ENCODE assay signal across 14 mouse cellular contexts in genomic region chr11:97579088-97579857, GRCm38 (mm10). TPM values are rescaled to one million over a fixed set of nuclear protein-coding genes. Genes with fewer than 3 reads are reported as not detected.
DNase-seq lines count a peak whose midpoint lies in the region; ATAC-seq lines count a peak whose summit lies in the region.
"Had no signal": no experiment of that assay in that cellular context is flagged by ENCODE, and none has a peak within 500 bp of the region (broad histone marks: within the 10 kb centered on the region; RNA-seq: fewer than 3 reads in every experiment).

No protein-coding gene starts in this region.

- no peak for ATAC-seq in hindbrain, embryonic 11.5 days (ENCODE audit: low FRiP score)
- ATAC-seq in hindbrain, embryonic 16.5 days, result no peak
- ATAC-seq in megakaryocyte-erythroid progenitor cell, adult 5-6 weeks (replicated peaks; ENCODE audit: low FRiP score, low TSS enrichment, poor library complexity, severe bottlenecking), result no peak

- peak; percentile 39 for DNase-seq in hindbrain, embryonic 11.5 days (ENCODE audit: low spot score)
- peak; percentile 35 for DNase-seq in urinary bladder, postnatal 14 days (ENCODE audit: low spot score)
- no peak for DNase-seq in urinary bladder, postnatal 10 days (ENCODE audit: low spot score)
- peak; percentile 53 for DNase-seq in mesoderm, embryonic 11.5 days (ENCODE audit: low read depth, low spot score)
- DNase-seq in layer of hippocampus, adult 8-10 months (ENCODE audit: low spot score in 2 of 2), result no peak
- no peak for DNase-seq in adrenal gland, adult 8-10 months
- DNase-seq: kidney, adult 2 months had no signal

- H3K27me3 ChIP-seq in hindbrain, embryonic 11.5 days (ENCODE audit: control insufficient read depth, insufficient read depth, low read length), result peaks cover 3% of the 10 kb centered on the region; the same call in 1 of the 2 replicates
- no peaks in the 10 kb centered on the region for H3K27me3 ChIP-seq in hindbrain, embryonic 16.5 days (replicated peaks; ENCODE audit: control insufficient read depth, insufficient read depth, low read length)

- no peak overlapping the region for H3K9ac ChIP-seq in hindbrain, embryonic 11.5 days (ENCODE audit: low read depth, low read length)
- H3K9ac ChIP-seq in hindbrain, embryonic 16.5 days (ENCODE audit: low read depth, low read length), result no peak overlapping the region
- H3K9ac ChIP-seq: hindbrain, embryonic 12.5 days; limb, embryonic 12.5 days had no signal

- H3K4me1 ChIP-seq in hindbrain, embryonic 11.5 days (replicated peaks; ENCODE audit: control insufficient read depth, insufficient read depth, low read length), result peaks cover 4% of the 10 kb centered on the region
- H3K4me1 ChIP-seq in hindbrain, embryonic 16.5 days (ENCODE audit: control insufficient read depth, insufficient read depth, low read depth, low read length), result peaks cover 13% of the 10 kb centered on the region

- H3K9me3 ChIP-seq in hindbrain, embryonic 11.5 days (ENCODE audit: control insufficient read depth, low read length), result no peaks in the 10 kb centered on the region
- no peaks in the 10 kb centered on the region for H3K9me3 ChIP-seq in hindbrain, embryonic 16.5 days (ENCODE audit: control insufficient read depth, low read length)
- H3K9me3 ChIP-seq: hindbrain, embryonic 12.5 days; limb, embryonic 12.5 days had no signal

- no peak overlapping the region for H3K4me3 ChIP-seq in hindbrain, embryonic 11.5 days (ENCODE audit: low read depth, low read length)
- H3K4me3 ChIP-seq in hindbrain, embryonic 16.5 days (ENCODE audit: low read length), result no peak overlapping the region
- H3K4me3 ChIP-seq: hindbrain, embryonic 12.5 days; left cerebral cortex, adult 2 months; limb, embryonic 12.5 days had no signal

- no peak overlapping the region for H3K27ac ChIP-seq in hindbrain, embryonic 11.5 days (ENCODE audit: low read depth, low read length)
- no peak overlapping the region for H3K27ac ChIP-seq in hindbrain, embryonic 16.5 days (ENCODE audit: low read depth, low read length)
- H3K27ac ChIP-seq: hindbrain, embryonic 12.5 days; left cerebral cortex, adult 2 months; limb, embryonic 12.5 days had no signal

- no peaks in the 10 kb centered on the region for H3K36me3 ChIP-seq in hindbrain, embryonic 11.5 days (ENCODE audit: control insufficient read depth, insufficient read depth, low read length)
- H3K36me3 ChIP-seq in hindbrain, embryonic 16.5 days (ENCODE audit: control insufficient read depth, insufficient read depth, low read length), result no peaks in the 10 kb centered on the region
- H3K36me3 ChIP-seq: hindbrain, embryonic 12.5 days; limb, embryonic 12.5 days had no signal

- 5% methylated on average over 10 of the region's 10 CpGs for WGBS in hindbrain, embryonic 11.5 days
- WGBS in hindbrain, embryonic 16.5 days, result 13% methylated on average over 10 of the region's 10 CpGs

- no peak overlapping the region for H3K4me2 ChIP-seq in hindbrain, embryonic 11.5 days (replicated peaks; ENCODE audit: low read depth, low read length)
- H3K4me2 ChIP-seq in hindbrain, embryonic 16.5 days (ENCODE audit: low read length), result no peak overlapping the region
- H3K4me2 ChIP-seq: hindbrain, embryonic 12.5 days; limb, embryonic 12.5 days had no signal

RNA-seq across cellular contexts. Expression of gene Srcin1, which starts 3.3 kb away (rescaled TPM):
- polyA plus RNA-seq in hindbrain, embryonic 11.5 days (2014; fragmentation: Nextera tagmentation; extraction: Ambion mirVana), result 1.9 and 2.2 TPM in 2 replicates
- 8.0 and 8.9 TPM in 2 replicates for polyA plus RNA-seq in hindbrain, embryonic 16.5 days (2015; fragmentation: Nextera tagmentation; extraction: Ambion mirVana)
- total RNA-seq in megakaryocyte-erythroid progenitor cell, adult 5-6 weeks (2014; fragmentation: Nextera tagmentation), result not detected in 2 replicates
- not detected in 2 replicates for total RNA-seq in megakaryocyte-erythroid progenitor cell, adult 5-6 weeks (2017)
- total RNA-seq in layer of hippocampus, adult 8-10 months (2022), result 100 to 1,000 TPM; 212 to 220 (median 217) TPM
- 10 to 100 TPM; 10.7 to 37.6 (median 19.9) TPM for total RNA-seq in adrenal gland, adult 8-10 months (2022)
- total RNA-seq: granulocyte monocyte progenitor cell, adult 5-6 weeks had no signal
- polyA plus RNA-seq: liver, embryonic 16.5 days had no signal

RNA-seq across cellular contexts. Expression of gene Epop, which starts 50.2 kb away (rescaled TPM):
- 5.7 and 9.1 TPM in 2 replicates for polyA plus RNA-seq in hindbrain, embryonic 11.5 days (2014; fragmentation: Nextera tagmentation; extraction: Ambion mirVana)
- polyA plus RNA-seq in hindbrain, embryonic 16.5 days (2015; fragmentation: Nextera tagmentation; extraction: Ambion mirVana), result 1.2 and 1.4 TPM in 2 replicates
- 2.6 and 2.9 TPM in 2 replicates for total RNA-seq in megakaryocyte-erythroid progenitor cell, adult 5-6 weeks (2014; fragmentation: Nextera tagmentation)
- 0.61 and 2.6 TPM in 2 replicates for total RNA-seq in megakaryocyte-erythroid progenitor cell, adult 5-6 weeks (2017)
- total RNA-seq in layer of hippocampus, adult 8-10 months (2022), result 10 to 100 TPM; 28.9 to 38.6 (median 33.9) TPM
- 1 to 10 TPM; 2.1 to 5.4 (median 4.0) TPM for total RNA-seq in adrenal gland, adult 8-10 months (2022)

Comparison
In these comparisons a context has a peak if more than half of its experiments do, and no peak if none do; other contexts are left out.
1. DNase-seq: peak in hindbrain, embryonic 11.5 days (single experiment), urinary bladder, postnatal 14 days (single experiment) and mesoderm, embryonic 11.5 days (single experiment); none in urinary bladder, postnatal 10 days (single experiment), layer of hippocampus, adult 8-10 months (0 of 2) and adrenal gland, adult 8-10 months (single experiment).
2. RNA of gene Srcin1, which starts 3.3 kb away (total RNA-seq): 212 to 220 TPM in layer of hippocampus, adult 8-10 months and 10.7 to 37.6 TPM in adrenal gland, adult 8-10 months; not detected in megakaryocyte-erythroid progenitor cell, adult 5-6 weeks; every median in the first group is over 10 times any median in the second.
3. RNA of gene Epop, which starts 50.2 kb away (total RNA-seq): 28.9 to 38.6 TPM in layer of hippocampus, adult 8-10 months; 2.1 to 5.4 TPM in adrenal gland, adult 8-10 months and 0.61 to 2.9 TPM in megakaryocyte-erythroid progenitor cell, adult 5-6 weeks; every median in the first group is over 4 times any median in the second.